Mouse (Mus musculus): ENCODE data around the gene Hspa1a. TPM values are rescaled to one million over a fixed set of nuclear protein-coding genes. Genes with fewer than 3 reads are reported as not detected.
"Not testable (repeated sequence)": the region's sequence is repeated elsewhere in the genome, so short reads cannot be mapped to it uniquely, and the experiment has no call there.

Gene Hspa1a
- polyA plus RNA-seq, 1 experiment, result not detected

- H3K4me3 ChIP-seq (ENCODE audit: insufficient read depth, low read depth, low read length), result no peak overlapping the region
- 92% methylated on average over 13 of the region's 14 CpGs for WGBS
- H3K4me1 ChIP-seq (ENCODE audit: control insufficient read depth, insufficient read depth, low read length), result peaks cover 4% of the 10 kb centered on the region
- no peak for TF ChIP-seq POLR2A (IDR thresholded peaks at IDR 0.05; ENCODE audit: insufficient read depth, low read depth, low read length)
- no peak for TF ChIP-seq CTCF (IDR thresholded peaks at IDR 0.05; ENCODE audit: insufficient read depth, low read depth, low read length)
- no peak overlapping the region for H3K27ac ChIP-seq (ENCODE audit: insufficient read depth, low read depth, low read length)
Measured at GRCm38 (mm10) chr17:34996411-34997141, 24.6 kb upstream of the Hspa1a start.

GRCm38 (mm10) chr17:34995927-34996326 is 24.0 kb upstream of the Hspa1a start:
- not testable (repeated sequence) for H3K27ac ChIP-seq (ENCODE audit: insufficient read depth, low read depth, low read length); H3K4me1 ChIP-seq (ENCODE audit: control insufficient read depth, insufficient read depth, low read length); H3K4me3 ChIP-seq (ENCODE audit: insufficient read depth, low read depth, low read length)
- 99% methylated on average over 4 of the region's 4 CpGs for WGBS

- H3K4me3 ChIP-seq (ENCODE audit: insufficient read depth, low read depth, low read length); H3K27ac ChIP-seq (ENCODE audit: insufficient read depth, low read depth, low read length); H3K4me1 ChIP-seq (ENCODE audit: control insufficient read depth, insufficient read depth, low read length): not testable (repeated sequence)
- WGBS, result 90% methylated on average over 4 of the region's 4 CpGs
Measured at GRCm38 (mm10) chr17:34995192-34995591, 23.2 kb upstream of the Hspa1a start.

- H3K4me3 ChIP-seq (ENCODE audit: insufficient read depth, low read depth, low read length), result no peak overlapping the region
- 0 out of 2 replicates have a peak, but pooled peaks cover under 1% of the 10 kb centered on the region for H3K4me1 ChIP-seq (ENCODE audit: control insufficient read depth, insufficient read depth, low read length)
- H3K27ac ChIP-seq (ENCODE audit: insufficient read depth, low read depth, low read length), result no peak overlapping the region
- no peak for TF ChIP-seq CTCF (IDR thresholded peaks at IDR 0.05; ENCODE audit: insufficient read depth, low read depth, low read length)
- TF ChIP-seq POLR2A (IDR thresholded peaks at IDR 0.05; ENCODE audit: insufficient read depth, low read depth, low read length), result no peak
Measured at GRCm38 (mm10) chr17:34994751-34995150, 22.8 kb upstream of the Hspa1a start.

- H3K4me3 ChIP-seq (ENCODE audit: insufficient read depth, low read depth, low read length), result no peak overlapping the region
- WGBS, result 70% methylated on average over 2 of the region's 2 CpGs
- no peak for TF ChIP-seq CTCF (IDR thresholded peaks at IDR 0.05; ENCODE audit: insufficient read depth, low read depth, low read length)
- no peak for TF ChIP-seq POLR2A (IDR thresholded peaks at IDR 0.05; ENCODE audit: insufficient read depth, low read depth, low read length)
- no peaks in the 10 kb centered on the region for H3K4me1 ChIP-seq (ENCODE audit: control insufficient read depth, insufficient read depth, low read length)
- no peak overlapping the region for H3K27ac ChIP-seq (ENCODE audit: insufficient read depth, low read depth, low read length)
Measured at GRCm38 (mm10) chr17:34984218-34984617, 12.3 kb upstream of the Hspa1a start.

GRCm38 (mm10) chr17:34982328-34982727 is 10.4 kb upstream of the Hspa1a start:
- TF ChIP-seq POLR2A (IDR thresholded peaks at IDR 0.05; ENCODE audit: insufficient read depth, low read depth, low read length) (no peak), CTCF (IDR thresholded peaks at IDR 0.05; ENCODE audit: insufficient read depth, low read depth, low read length) (no peak)
- Histone ChIP-seq H3K27ac (ENCODE audit: insufficient read depth, low read depth, low read length) (no peak overlapping the region), H3K4me3 (ENCODE audit: insufficient read depth, low read depth, low read length) (peak overlapping the region; percentile 82), H3K4me1 (ENCODE audit: control insufficient read depth, insufficient read depth, low read length) (no peaks in the 10 kb centered on the region)
- WGBS, result under 1% methylated on average over 15 of the region's 15 CpGs

GRCm38 (mm10) chr17:34981690-34982180 is 9.8 kb upstream of the Hspa1a start, which contains the start of gene Lsm2:
Lsm2 (plus strand) TSS chr17:34981862.
- peak within 1 kb of the TSS; percentile 82 for H3K4me3 ChIP-seq (ENCODE audit: insufficient read depth, low read depth, low read length)
- H3K27ac ChIP-seq (ENCODE audit: insufficient read depth, low read depth, low read length), result peak within 1 kb of the TSS; percentile 96
- no peaks in the 10 kb centered on the region for H3K4me1 ChIP-seq (ENCODE audit: control insufficient read depth, insufficient read depth, low read length)
- WGBS, result under 1% methylated on average over 58 of the region's 58 CpGs
- TF ChIP-seq CTCF (IDR thresholded peaks at IDR 0.05; ENCODE audit: insufficient read depth, low read depth, low read length) (no peak), POLR2A (IDR thresholded peaks at IDR 0.05; ENCODE audit: insufficient read depth, low read depth, low read length) (peak; percentile 74)

- WGBS, result 13% methylated on average over 2 of the region's 2 CpGs
- H3K27ac ChIP-seq (ENCODE audit: insufficient read depth, low read depth, low read length), result peak overlapping the region; percentile 12; the same call in 1 of the 2 replicates
- TF ChIP-seq CTCF (IDR thresholded peaks at IDR 0.05; ENCODE audit: insufficient read depth, low read depth, low read length) (no peak), POLR2A (IDR thresholded peaks at IDR 0.05; ENCODE audit: insufficient read depth, low read depth, low read length) (no peak)
Measured at GRCm38 (mm10) chr17:34980655-34981054, 8.7 kb upstream of the Hspa1a start.

GRCm38 (mm10) chr17:34979631-34980030 is 7.7 kb upstream of the Hspa1a start:
- H3K4me1 ChIP-seq (ENCODE audit: control insufficient read depth, insufficient read depth, low read length), result no peaks in the 10 kb centered on the region
- H3K4me3 ChIP-seq (ENCODE audit: insufficient read depth, low read depth, low read length), result no peak overlapping the region
- TF ChIP-seq POLR2A (IDR thresholded peaks at IDR 0.05; ENCODE audit: insufficient read depth, low read depth, low read length) (no peak), CTCF (IDR thresholded peaks at IDR 0.05; ENCODE audit: insufficient read depth, low read depth, low read length) (no peak)
- WGBS, result 97% methylated on average over 4 of the region's 4 CpGs
- H3K27ac ChIP-seq (ENCODE audit: insufficient read depth, low read depth, low read length), result no peak overlapping the region

More at GRCm38 (mm10) chr17:34980655-34981054, 8.7 kb upstream of the Hspa1a start:
- Histone ChIP-seq H3K4me3 (ENCODE audit: insufficient read depth, low read depth, low read length) (no peak overlapping the region), H3K4me1 (ENCODE audit: control insufficient read depth, insufficient read depth, low read length) (no peaks in the 10 kb centered on the region)

All from olfactory bulb, adult 2 months (tissue).